Mouse (Mus musculus) kidney, postnatal 0 days (tissue): ENCODE data around the gene Gm973. TPM values are rescaled to one million over a fixed set of nuclear protein-coding genes. Genes with fewer than 3 reads are reported as not detected.
A peak's percentile ranks its signal among the peaks of the same experiment; 100 is the strongest.

Experiments used
- ATAC-seq: fragments of 200-750 bp; cut with Nextera tagmentation; replicated peaks from 2 replicates; pipeline ENCODE4 v1.8.0; 2017; ENCODE audit warnings: low read depth, moderate number of reproducible peaks, moderate TSS enrichment, moderate library complexity; ENCODE audit not compliant: low FRiP score
- DNase-seq: peaks from one replicate; pipeline ENCODE4 v3.0.0-alpha.2; 2016; ENCODE audit warnings: low spot score
- H3K27ac ChIP-seq: fragments of 300-500 bp; sonication (generic); 2 replicates; pipeline ENCODE4 v1.5.1; 2014; ENCODE audit warnings: mild to moderate bottlenecking
- H3K27me3 ChIP-seq: fragments of 300-500 bp; sonication (generic); 2 replicates; pipeline ENCODE4 v1.6.1; 2014; ENCODE audit warnings: low read length, mixed read lengths; ENCODE audit not compliant: insufficient read depth
- H3K36me3 ChIP-seq: fragments of 300-500 bp; sonication (generic); 2 replicates; pipeline ENCODE4 v1.6.1; 2014; ENCODE audit warnings: low read length, mixed read lengths; ENCODE audit not compliant: insufficient read depth
- H3K4me1 ChIP-seq: fragments of 300-500 bp; sonication (generic); replicated peaks from 2 replicates; pipeline ENCODE4 v1.6.1; 2014; ENCODE audit warnings: antibody characterized with exemption, low read length, mixed read lengths; ENCODE audit not compliant: insufficient read depth
- H3K4me2 ChIP-seq: fragments of 300-500 bp; sonication (generic); 2 replicates; pipeline ENCODE4 v1.6.1; 2014; ENCODE audit warnings: mild to moderate bottlenecking, low read length, moderate library complexity, mixed read lengths
- H3K4me3 ChIP-seq: fragments of 300-500 bp; sonication (generic); replicated peaks from 2 replicates; pipeline ENCODE4 v1.5.1; 2014; ENCODE audit warnings: low read depth, low read length
- H3K9ac ChIP-seq: fragments of 300-500 bp; sonication (generic); 2 replicates; pipeline ENCODE4 v1.6.1; 2014; ENCODE audit warnings: low read depth, low read length
- H3K9me3 ChIP-seq: fragments of 300-500 bp; sonication (generic); replicated peaks from 2 replicates; pipeline ENCODE4 v1.6.1; 2016; ENCODE audit warnings: low read length, inconsistent platforms, mixed read lengths
- CTCF ChIP-seq: IDR thresholded peaks from 2 replicates; pipeline ENCODE4 v1.5.1; 2016; ENCODE audit warnings: antibody characterized with exemption, low read depth, mild to moderate bottlenecking, moderate library complexity
- WGBS: fragments of 180-500 bp; shearing (Covaris S2); extraction: QIAGEN DNeasy Blood & Tissue Kit; methylation state at CpG from one replicate; pipeline ENCODE4 v1.1.7; 2014; 5-methylcytosine and 5-hydroxymethylcytosine counted together
- polyA plus RNA-seq: library from polyadenylated mRNA; unstranded; fragments of >200 nt; fragmentation: Nextera tagmentation; extraction: Ambion mirVana; gene quantifications from 2 replicates; pipeline ENCODE4 v1.2.1, GENCODE M21; 2015

Gene Gm973
- polyA plus RNA-seq, 1 experiment from 2014 or later, result 2.5 TPM

DNA sequence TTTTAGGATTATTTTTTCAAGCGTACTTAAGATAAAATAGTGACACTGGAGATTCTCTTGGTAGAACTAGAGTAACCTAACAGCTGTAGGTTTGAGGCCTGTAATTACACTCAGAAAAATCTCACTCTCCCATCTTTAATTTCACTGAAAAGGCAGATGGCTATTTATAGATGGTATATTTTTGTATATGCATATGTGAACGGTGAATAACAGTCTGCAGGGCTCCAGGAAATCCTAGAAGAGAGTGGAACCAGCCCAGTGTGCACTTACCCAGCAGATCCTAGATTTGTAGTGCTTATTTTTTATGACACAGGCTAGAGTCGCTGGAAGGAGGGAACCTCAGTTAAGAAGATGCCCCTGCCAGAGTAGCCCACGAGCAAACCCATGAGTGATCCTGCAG, 27.1 kb upstream of the Gm973 start:
- peaks cover 12% of the 10 kb centered on the region for H3K4me1 ChIP-seq
- 36% methylated on average over 4 of the region's 4 CpGs for WGBS
- no peak overlapping the region for H3K27ac ChIP-seq
- no peak for TF ChIP-seq CTCF
- H3K4me2 ChIP-seq, result no peak overlapping the region
- H3K36me3 ChIP-seq, result peaks cover 4% of the 10 kb centered on the region; the same call in 1 of the 2 replicates
- no peak overlapping the region for H3K9ac ChIP-seq
- DNase-seq (no peak), ATAC-seq (no peak)
- H3K4me3 ChIP-seq, result no peak overlapping the region
- no peaks in the 10 kb centered on the region for H3K9me3 ChIP-seq
- no peaks in the 10 kb centered on the region for H3K27me3 ChIP-seq

DNA sequence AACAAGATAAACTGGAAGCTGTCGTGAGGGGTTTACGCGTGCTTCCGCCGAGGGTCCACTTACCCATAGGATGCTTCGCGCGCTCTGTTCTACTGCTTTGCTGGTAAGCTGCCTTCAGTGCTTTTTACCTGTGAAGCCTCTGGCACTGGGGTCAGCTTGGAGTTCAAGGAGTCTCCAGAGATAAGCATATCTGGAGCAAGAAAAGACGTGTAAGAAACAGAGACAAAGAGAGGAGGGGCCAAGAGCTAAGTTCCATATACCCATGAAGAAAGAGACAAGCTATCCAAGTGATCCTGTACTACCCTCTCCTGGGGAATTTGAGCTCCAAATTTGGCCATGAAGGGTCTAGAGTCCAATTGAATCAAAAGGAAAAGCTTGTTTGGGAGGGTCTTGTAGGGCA, 24.5 kb upstream of the Gm973 start:
- Histone ChIP-seq H3K27me3 (no peaks in the 10 kb centered on the region), H3K4me1 (peaks cover 12% of the 10 kb centered on the region), H3K9me3 (no peaks in the 10 kb centered on the region), H3K4me3 (no peak overlapping the region), H3K36me3 (peaks cover 4% of the 10 kb centered on the region; the same call in 1 of the 2 replicates), H3K4me2 (no peak overlapping the region), H3K9ac (no peak overlapping the region), H3K27ac (no peak overlapping the region)
- DNase-seq, result no peak
- WGBS, result 88% methylated on average over 9 of the region's 9 CpGs
- peak; percentile 39; the same call in 1 of the 2 replicates for TF ChIP-seq CTCF
- ATAC-seq, result no peak

DNA sequence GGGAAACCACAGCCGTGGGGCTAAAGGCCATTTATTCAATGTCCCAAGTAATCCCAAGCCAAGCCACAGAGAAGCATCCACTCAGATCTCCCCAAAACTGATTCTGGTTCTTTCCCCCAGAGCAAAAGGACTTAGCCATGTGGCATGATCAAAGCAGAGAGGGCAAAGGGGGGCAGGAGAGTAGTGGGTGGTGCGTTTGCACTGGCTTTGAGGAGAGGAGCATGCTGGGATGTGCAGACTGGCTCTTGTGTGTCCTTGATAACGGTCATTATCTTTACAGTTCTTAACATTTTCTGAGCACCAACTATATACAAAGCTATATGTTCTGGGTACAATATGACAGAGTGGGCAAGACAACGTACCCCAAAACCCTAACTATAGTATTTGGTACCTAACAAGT, 23.6 kb upstream of the Gm973 start:
- Histone ChIP-seq H3K9me3 (no peaks in the 10 kb centered on the region), H3K36me3 (peaks cover 4% of the 10 kb centered on the region; the same call in 1 of the 2 replicates), H3K27ac (no peak overlapping the region), H3K4me2 (no peak overlapping the region), H3K4me1 (peaks cover 6% of the 10 kb centered on the region), H3K27me3 (no peaks in the 10 kb centered on the region), H3K9ac (no peak overlapping the region), H3K4me3 (no peak overlapping the region)
- no peak for ATAC-seq
- no peak for TF ChIP-seq CTCF
- WGBS, result 83% methylated on average over 4 of the region's 4 CpGs
- no peak for DNase-seq

GRCm38 (mm10) chr1:59495970-59496369, 20.1 kb upstream of the Gm973 start:
- Histone ChIP-seq H3K9me3 (no peaks in the 10 kb centered on the region), H3K9ac (no peak overlapping the region), H3K27ac (no peak overlapping the region), H3K27me3 (no peaks in the 10 kb centered on the region), H3K4me3 (no peak overlapping the region), H3K4me2 (no peak overlapping the region), H3K4me1 (no peaks in the 10 kb centered on the region), H3K36me3 (no peaks in the 10 kb centered on the region)
- no peak for ATAC-seq
- 89% methylated on average over 5 of the region's 5 CpGs for WGBS
- no peak for TF ChIP-seq CTCF
- DNase-seq, result no peak

DNA sequence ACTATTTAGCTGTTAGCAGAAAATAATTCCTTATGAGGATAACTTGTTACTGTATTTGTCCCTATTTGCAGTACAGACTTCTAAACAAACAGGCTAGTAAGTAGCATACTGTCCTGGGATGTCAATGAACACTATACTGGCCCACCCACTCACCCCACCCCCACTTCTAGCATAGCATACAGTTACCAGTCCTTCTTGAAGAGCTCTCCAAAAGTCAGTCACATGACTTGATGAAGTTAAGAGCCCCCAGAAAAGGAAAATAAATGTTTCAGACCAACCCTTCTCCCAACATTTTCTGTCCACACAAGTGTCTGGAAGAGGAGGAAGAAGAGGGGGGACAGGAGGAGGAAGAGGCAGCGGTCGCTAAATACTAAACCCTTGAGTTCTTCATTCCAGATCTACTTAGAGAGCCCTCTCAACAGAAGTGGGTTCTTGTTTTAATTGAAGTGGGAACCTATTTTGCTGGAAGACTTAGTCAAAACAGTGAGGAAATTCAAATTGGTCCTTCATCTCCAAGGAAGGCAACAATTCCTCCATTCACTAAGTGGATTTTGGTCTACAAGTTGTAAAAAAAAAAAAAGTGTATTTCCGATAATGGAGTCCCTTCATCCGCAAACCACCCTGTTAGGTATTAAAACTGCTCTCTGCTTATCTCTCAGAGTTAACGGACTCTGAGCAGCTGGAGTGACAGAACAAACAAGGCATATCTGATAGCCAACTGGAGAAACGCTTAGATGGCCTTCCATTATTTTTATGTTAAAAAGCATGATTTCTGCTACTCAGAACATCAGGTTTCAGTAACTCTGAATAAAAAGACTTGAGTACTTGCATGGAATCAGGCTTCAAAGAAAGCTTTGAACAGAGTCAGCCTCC, 18.1 kb upstream of the Gm973 start:
- no peak overlapping the region for H3K27ac ChIP-seq
- H3K4me1 ChIP-seq, result no peaks in the 10 kb centered on the region
- WGBS, result 67% methylated on average over 6 of the region's 6 CpGs
- no peaks in the 10 kb centered on the region for H3K36me3 ChIP-seq
- no peak for TF ChIP-seq CTCF
- H3K4me3 ChIP-seq, result no peak overlapping the region
- ATAC-seq, result no peak
- H3K4me2 ChIP-seq, result no peak overlapping the region
- H3K27me3 ChIP-seq, result no peaks in the 10 kb centered on the region
- no peak for DNase-seq
- no peaks in the 10 kb centered on the region for H3K9me3 ChIP-seq
- H3K9ac ChIP-seq, result no peak overlapping the region

DNA sequence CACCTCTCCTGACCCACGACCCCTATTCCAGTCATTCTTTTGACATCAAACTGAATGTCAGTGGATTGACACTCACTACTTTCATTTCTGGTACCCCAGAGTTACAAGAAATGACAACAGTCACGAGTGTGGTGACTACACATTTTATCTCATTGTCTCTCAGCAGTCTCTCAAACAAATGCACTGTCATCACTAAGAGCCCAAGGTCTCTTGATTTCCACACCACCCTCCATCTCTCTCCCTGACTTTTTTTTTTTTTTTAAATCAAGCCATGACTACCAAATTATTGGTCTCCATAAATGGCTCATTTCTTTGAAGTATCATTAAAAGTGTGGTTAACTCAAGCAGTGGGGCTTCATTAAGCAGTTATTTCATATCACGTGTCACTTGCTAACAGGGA, 16.7 kb upstream of the Gm973 start:
- Histone ChIP-seq H3K27ac (no peak overlapping the region), H3K4me1 (no peaks in the 10 kb centered on the region), H3K9ac (no peak overlapping the region), H3K4me2 (no peak overlapping the region), H3K4me3 (no peak overlapping the region), H3K36me3 (no peaks in the 10 kb centered on the region), H3K9me3 (no peaks in the 10 kb centered on the region), H3K27me3 (no peaks in the 10 kb centered on the region)
- DNase-seq (no peak), ATAC-seq (no peak)
- WGBS, result 82% methylated on average over 3 of the region's 3 CpGs
- no peak for TF ChIP-seq CTCF
